Mouse (Mus musculus) bone marrow macrophage, adult 2 months (primary cell): ENCODE results near the gene Ddx20.

Experiments used
- CTCF ChIP-seq: IDR thresholded peaks from 2 replicates; pipeline ENCODE4 v1.5.1; 2012; ENCODE audit warnings: low read depth, mild to moderate bottlenecking, low read length, moderate library complexity
- POLR2A ChIP-seq: IDR thresholded peaks from 2 replicates; pipeline ENCODE4 v1.6.1; 2012; ENCODE audit warnings: mild to moderate bottlenecking, low read depth, low read length, borderline replicate concordance

DNA sequence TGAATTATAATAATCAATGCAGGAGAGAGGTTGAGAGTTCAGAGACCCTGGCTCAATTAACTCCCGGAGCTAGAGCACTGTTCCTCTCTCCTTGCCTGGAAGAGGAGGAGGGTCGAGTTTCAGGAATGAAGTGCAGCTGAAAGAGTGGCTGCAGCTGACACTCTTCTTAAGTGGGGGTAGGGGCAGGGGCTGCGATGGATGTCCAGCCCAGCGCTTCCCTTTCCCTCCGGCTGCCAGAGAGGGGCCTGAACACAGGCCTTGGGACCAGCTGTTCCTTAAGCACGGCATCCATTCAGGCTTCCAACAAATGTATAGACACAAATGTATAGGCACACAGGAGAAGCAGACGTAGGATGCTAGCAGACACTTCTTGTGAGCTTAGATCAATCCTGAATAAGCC lies 20.2 kb upstream of the Ddx20 start:
- TF ChIP-seq CTCF (no peak), POLR2A (no peak)
